Mouse (Mus musculus) forebrain, embryonic 14.5 days (tissue): ENCODE data around the gene Tctn1. TPM values are rescaled to one million over a fixed set of nuclear protein-coding genes. Genes with fewer than 3 reads are reported as not detected.
A peak's percentile ranks its signal among the peaks of the same experiment; 100 is the strongest.

Experiments
- ATAC-seq: fragments of 200-750 bp; cut with Nextera tagmentation; 2 replicates; pipeline ENCODE4 v1.8.0; 2017; ENCODE audit warnings: mild to moderate bottlenecking, moderate library complexity
- DNase-seq: peaks from one replicate; pipeline ENCODE4 v3.0.0-alpha.2; 2015; ENCODE audit warnings: low spot score
- H3K27ac ChIP-seq: fragments of 300-500 bp; sonication (generic); 2 replicates; pipeline ENCODE4 v1.5.1; 2014; ENCODE audit warnings: low read depth, mild to moderate bottlenecking, control low read depth, low read length, moderate library complexity
- H3K27me3 ChIP-seq: fragments of 300-500 bp; sonication (generic); replicated peaks from 2 replicates; pipeline ENCODE4 v1.6.1; 2014; ENCODE audit warnings: low read length, control low read depth, mixed read lengths; ENCODE audit not compliant: control insufficient read depth, insufficient read depth
- H3K36me3 ChIP-seq: fragments of 300-500 bp; sonication (generic); 2 replicates; pipeline ENCODE4 v1.6.1; 2014; ENCODE audit warnings: low read length, control low read depth; ENCODE audit not compliant: control insufficient read depth, insufficient read depth
- H3K4me1 ChIP-seq: fragments of 300-500 bp; sonication (generic); 2 replicates; pipeline ENCODE4 v1.6.1; 2014; ENCODE audit warnings: antibody characterized with exemption, low read length, control low read depth; ENCODE audit not compliant: control insufficient read depth, insufficient read depth
- H3K4me2 ChIP-seq: fragments of 300-500 bp; sonication (generic); 2 replicates; pipeline ENCODE4 v1.6.1; 2014; ENCODE audit warnings: mild to moderate bottlenecking, control low read depth, low read length
- H3K4me3 ChIP-seq: fragments of 300-500 bp; sonication (generic); 2 replicates; pipeline ENCODE4 v1.5.1; 2014; ENCODE audit warnings: low read depth, low read length, control low read depth
- H3K9ac ChIP-seq: fragments of 300-500 bp; sonication (generic); 2 replicates; pipeline ENCODE4 v1.6.1; 2014; ENCODE audit warnings: mild to moderate bottlenecking, low read length, control low read depth, moderate library complexity
- H3K9me3 ChIP-seq: fragments of 300-500 bp; sonication (generic); replicated peaks from 2 replicates; pipeline ENCODE4 v1.6.1; 2016; ENCODE audit warnings: low read length, control low read depth, mixed read lengths; ENCODE audit not compliant: control insufficient read depth
- WGBS: fragments of 180-500 bp; shearing (Covaris S2); extraction: QIAGEN DNeasy Blood & Tissue Kit; methylation state at CpG from one replicate; pipeline ENCODE4 v1.1.7; 2014; 5-methylcytosine and 5-hydroxymethylcytosine counted together
- polyA plus RNA-seq: library from polyadenylated mRNA; unstranded; fragments of >200 nt; fragmentation: Nextera tagmentation; extraction: Ambion mirVana; gene quantifications from 2 replicates; pipeline ENCODE4 v1.2.1, GENCODE M21; 2014

Tctn1 gene
- polyA plus RNA-seq, 1 experiment from 2014 or later = 3.5 TPM

- Histone ChIP-seq H3K4me3 (no peak overlapping the region), H3K27me3 (no peaks in the 10 kb centered on the region), H3K4me2 (no peak overlapping the region), H3K9me3 (no peaks in the 10 kb centered on the region), H3K27ac (no peak overlapping the region), H3K4me1 (peaks cover 6% of the 10 kb centered on the region), H3K36me3 (no peaks in the 10 kb centered on the region), H3K9ac (no peak overlapping the region)
- DNase-seq (no peak), ATAC-seq (no peak)
- WGBS = 78% methylated on average over 3 of the region's 3 CpGs
Measured at GRCm38 (mm10) chr5:122265187-122265586, 927 bp upstream of the Tctn1 start.

- H3K36me3 ChIP-seq = peaks cover 25% of the 10 kb centered on the region
- WGBS = 48% methylated on average over 7 of the region's 7 CpGs
- no peaks in the 10 kb centered on the region for H3K27me3 ChIP-seq
- DNase-seq (no peak), ATAC-seq (no peak)
- H3K4me3 ChIP-seq = no peak overlapping the region
- H3K9me3 ChIP-seq = no peaks in the 10 kb centered on the region
- H3K27ac ChIP-seq = no peak overlapping the region
- no peak overlapping the region for H3K9ac ChIP-seq
- H3K4me2 ChIP-seq = no peak overlapping the region
- H3K4me1 ChIP-seq = peaks cover 6% of the 10 kb centered on the region
Measured at GRCm38 (mm10) chr5:122262104-122262503, 2.2 kb downstream of the Tctn1 start.

- no peak for ATAC-seq
- WGBS = 84% methylated on average over 6 of the region's 6 CpGs
- Histone ChIP-seq H3K9me3 (no peaks in the 10 kb centered on the region), H3K27ac (no peak overlapping the region), H3K9ac (no peak overlapping the region), H3K4me3 (no peak overlapping the region), H3K27me3 (no peaks in the 10 kb centered on the region), H3K4me1 (peaks cover under 1% of the 10 kb centered on the region; the same call in 1 of the 2 replicates), H3K36me3 (peaks cover 61% of the 10 kb centered on the region), H3K4me2 (no peak overlapping the region)
- no peak for DNase-seq
Measured at GRCm38 (mm10) chr5:122258027-122258741, 6.1 kb downstream of the Tctn1 start.

GRCm38 (mm10) chr5:122251895-122252606 lies 12.2 kb downstream of the Tctn1 start:
- DNase-seq (peak; percentile 76), ATAC-seq (peak; percentile 62; the same call in 1 of the 2 replicates)
- H3K4me2 ChIP-seq = no peak overlapping the region
- peaks cover 63% of the 10 kb centered on the region for H3K36me3 ChIP-seq
- no peak overlapping the region for H3K9ac ChIP-seq
- 0 out of 2 replicates have a peak overlapping the region, but pooled peaks have one; percentile 9 for H3K27ac ChIP-seq
- H3K4me3 ChIP-seq = no peak overlapping the region
- 57% methylated on average over 17 of the region's 17 CpGs for WGBS
- H3K9me3 ChIP-seq = no peaks in the 10 kb centered on the region
- H3K4me1 ChIP-seq = 0 out of 2 replicates have a peak, but pooled peaks cover 3% of the 10 kb centered on the region
- no peaks in the 10 kb centered on the region for H3K27me3 ChIP-seq

GRCm38 (mm10) chr5:122249281-122249680 lies 15.0 kb downstream of the Tctn1 start:
- Histone ChIP-seq H3K36me3 (peaks cover 39% of the 10 kb centered on the region), H3K27ac (no peak overlapping the region), H3K27me3 (no peaks in the 10 kb centered on the region), H3K9me3 (no peaks in the 10 kb centered on the region), H3K9ac (no peak overlapping the region), H3K4me2 (no peak overlapping the region), H3K4me3 (no peak overlapping the region), H3K4me1 (peaks cover 8% of the 10 kb centered on the region)
- DNase-seq (no peak), ATAC-seq (no peak)
- 83% methylated on average over 4 of the region's 4 CpGs for WGBS

GRCm38 (mm10) chr5:122247934-122248333 lies 16.3 kb downstream of the Tctn1 start:
- H3K36me3 ChIP-seq = peaks cover 29% of the 10 kb centered on the region
- DNase-seq = no peak

GRCm38 (mm10) chr5:122247529-122247928 lies 16.7 kb downstream of the Tctn1 start:
- Histone ChIP-seq H3K27ac (no peak overlapping the region), H3K4me3 (no peak overlapping the region), H3K4me1 (peaks cover 16% of the 10 kb centered on the region), H3K9ac (no peak overlapping the region), H3K27me3 (no peaks in the 10 kb centered on the region), H3K9me3 (no peaks in the 10 kb centered on the region), H3K4me2 (no peak overlapping the region), H3K36me3 (peaks cover 29% of the 10 kb centered on the region)
- DNase-seq = no peak
- WGBS = 91% methylated on average over 11 of the region's 11 CpGs
- no peak for ATAC-seq

More at GRCm38 (mm10) chr5:122247934-122248333, 16.3 kb downstream of the Tctn1 start:
- 94% methylated on average over 7 of the region's 7 CpGs for WGBS
- H3K27me3 ChIP-seq = no peaks in the 10 kb centered on the region
- H3K27ac ChIP-seq = no peak overlapping the region
- H3K4me3 ChIP-seq = no peak overlapping the region
- no peak overlapping the region for H3K4me2 ChIP-seq
- no peak for ATAC-seq
- no peaks in the 10 kb centered on the region for H3K9me3 ChIP-seq
- H3K4me1 ChIP-seq = peaks cover 16% of the 10 kb centered on the region
- H3K9ac ChIP-seq = no peak overlapping the region

- H3K4me3 ChIP-seq = no peak overlapping the region
- H3K27ac ChIP-seq = peak overlapping the region; percentile 17; the same call in 1 of the 2 replicates
- 83% methylated on average over 10 of the region's 10 CpGs for WGBS
- peaks cover 38% of the 10 kb centered on the region for H3K36me3 ChIP-seq
- no peaks in the 10 kb centered on the region for H3K9me3 ChIP-seq
- H3K4me2 ChIP-seq = no peak overlapping the region
- H3K4me1 ChIP-seq = peaks cover 13% of the 10 kb centered on the region
- DNase-seq (no peak), ATAC-seq (no peak)
- no peaks in the 10 kb centered on the region for H3K27me3 ChIP-seq
- no peak overlapping the region for H3K9ac ChIP-seq
Measured at GRCm38 (mm10) chr5:122246547-122247167, 17.6 kb downstream of the Tctn1 start.
